Mouse (Mus musculus) C2C12 (cell line): ENCODE data around the gene Krt27.

ENCODE experiments used
- CEBPB ChIP-seq: IDR thresholded peaks from one replicate; pipeline ENCODE4 v1.6.1; 2011; ENCODE audit warnings: low read depth, mild to moderate bottlenecking, control low read depth, moderate library complexity
- CTCF ChIP-seq: IDR thresholded peaks from one replicate; pipeline ENCODE4 v1.5.1; 2011; ENCODE audit not compliant: control insufficient read depth, insufficient read depth, insufficient read length
- MAX ChIP-seq: IDR thresholded peaks from one replicate; pipeline ENCODE4 v1.6.1; 2011; ENCODE audit warnings: mild to moderate bottlenecking, control low read depth
- MYOG ChIP-seq: IDR thresholded peaks from one replicate; pipeline ENCODE4 v1.6.1; 2011; ENCODE audit not compliant: control insufficient read depth, insufficient read length; ENCODE audit errors: extremely low read depth
- USF1 ChIP-seq: IDR thresholded peaks from one replicate; pipeline ENCODE4 v1.6.1; 2011; ENCODE audit warnings: low read depth, mild to moderate bottlenecking, control low read depth, moderate library complexity

DNA sequence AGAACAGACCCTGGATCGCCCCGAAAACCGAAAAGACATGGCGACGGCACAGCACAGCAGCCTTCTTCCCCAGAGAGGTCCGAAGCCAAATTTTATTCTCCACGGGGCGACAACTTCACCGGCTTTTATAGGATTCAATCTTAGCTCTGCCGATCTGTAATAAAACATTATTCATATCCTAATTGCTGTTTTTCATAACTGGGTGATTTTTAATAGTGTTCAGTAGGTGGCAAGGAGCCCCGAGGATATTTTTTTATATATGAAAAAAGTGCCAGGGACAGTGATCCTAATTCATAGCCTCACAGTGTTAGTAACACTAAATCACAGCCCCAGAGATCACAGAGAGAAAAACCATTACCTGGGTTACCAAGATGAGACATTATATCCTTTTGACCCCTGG, 13.0 kb downstream of the Krt27 start, which contains the start of gene Krt26:
- TF ChIP-seq MYOG (no peak), CTCF (no peak), MAX (no peak), CEBPB (no peak), USF1 (no peak)
